Comparison of ENCODE assay signal across 12 mouse cellular contexts in genomic region chr2:84248169-84248568, GRCm38 (mm10).
"Had no signal": no experiment of that assay in that cellular context is flagged by ENCODE, and none has a peak within 500 bp of the region (broad histone marks: within the 10 kb centered on the region; RNA-seq: fewer than 3 reads in every experiment).

No protein-coding gene starts in this region.

- H3K27ac ChIP-seq: kidney, embryonic 15.5 days; limb, embryonic 15.5 days; liver, embryonic 13.5 days; lung, embryonic 15.5 days; midbrain, embryonic 12.5 days had no signal

- H3K27me3 ChIP-seq: kidney, embryonic 15.5 days; limb, embryonic 15.5 days; liver, embryonic 13.5 days; lung, embryonic 15.5 days; midbrain, embryonic 12.5 days had no signal

- ATAC-seq: liver, postnatal 0 days; midbrain, embryonic 16.5 days had no signal

- H3K4me3 ChIP-seq: kidney, embryonic 15.5 days; limb, embryonic 15.5 days; liver, embryonic 13.5 days; lung, embryonic 15.5 days; midbrain, embryonic 12.5 days had no signal

- DNase-seq: kidney, postnatal 14 days; layer of hippocampus, postnatal 36 days; liver, embryonic 13.5 days; liver, postnatal 0 days; lung, postnatal 36 days; right cerebral cortex, postnatal 14 days; thymus, postnatal 36 days had no signal

- H3K36me3 ChIP-seq: kidney, embryonic 15.5 days; limb, embryonic 15.5 days; liver, embryonic 13.5 days; lung, embryonic 15.5 days; midbrain, embryonic 12.5 days had no signal

- H3K4me1 ChIP-seq: kidney, embryonic 15.5 days; limb, embryonic 15.5 days; liver, embryonic 13.5 days; lung, embryonic 15.5 days; midbrain, embryonic 12.5 days had no signal

- H3K9ac ChIP-seq: kidney, embryonic 15.5 days; limb, embryonic 15.5 days; liver, embryonic 13.5 days; liver, postnatal 0 days; lung, embryonic 15.5 days; midbrain, embryonic 12.5 days had no signal

- H3K9me3 ChIP-seq: kidney, embryonic 15.5 days; limb, embryonic 15.5 days; liver, embryonic 13.5 days; lung, embryonic 15.5 days; midbrain, embryonic 12.5 days had no signal

- H3K4me2 ChIP-seq: kidney, embryonic 15.5 days; limb, embryonic 15.5 days; liver, embryonic 13.5 days; lung, embryonic 15.5 days; midbrain, embryonic 12.5 days had no signal
